Mouse (Mus musculus) megakaryocyte, adult 5-6 weeks (primary cell): ENCODE measurements at regions not wholly inside any gene's neighbourhood (a gene's known extent, or its start where the extent isn't known, plus 50 kb on each side); places are given as distances from the start of the nearest gene placed in this dataset.

Experiments
- ATAC-seq: 2 replicates; pipeline ENCODE4 v1.8.0; 2016; ENCODE audit warnings: mild to moderate bottlenecking, inconsistent platforms; ENCODE audit not compliant: poor library complexity, severe bottlenecking

- no peak for ATAC-seq
Observed at GRCm38 (mm10) chr10:115901070-115901469, 84.4 kb downstream of the Tspan8 start.

- ATAC-seq: peak; percentile 51
Observed at GRCm38 (mm10) chr10:115903049-115903448, 86.4 kb downstream of the Tspan8 start.

GRCm38 (mm10) chr10:115921032-115921431 lies 97.0 kb upstream of the Ptprr start:
- ATAC-seq: no peak
